Mouse (Mus musculus): ENCODE measurements at regions not wholly inside any gene's neighbourhood (a gene's known extent, or its start where the extent isn't known, plus 50 kb on each side); places are given as distances from the start of the nearest gene placed in this dataset.

DNA sequence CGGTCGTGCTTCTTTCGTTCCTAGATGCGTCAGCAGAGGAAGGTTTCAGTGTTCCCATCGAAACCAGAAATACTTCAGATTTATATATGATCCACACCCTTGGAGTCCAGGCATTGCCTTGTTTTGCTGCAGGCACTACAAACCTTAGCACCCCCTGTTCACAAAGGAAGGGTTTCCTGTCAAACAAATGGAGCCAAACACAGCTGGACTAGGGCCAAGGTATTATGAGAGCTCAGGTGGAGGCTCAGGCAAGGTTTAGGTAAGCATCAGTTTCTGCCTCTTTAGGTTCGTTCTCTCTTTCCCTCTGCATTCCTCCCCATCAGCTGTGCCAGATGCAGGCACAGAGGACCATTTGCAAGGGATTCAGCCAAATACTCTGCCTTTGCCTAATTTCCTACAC is 377.0 kb upstream of the A1bg start:
- no peaks in the 10 kb centered on the region; the same call in 1 of the 2 replicates for H3K4me1 ChIP-seq (ENCODE audit: insufficient read depth, low read length)
- no peak overlapping the region for H3K4me3 ChIP-seq (ENCODE audit: low read length)
- no peaks in the 10 kb centered on the region for H3K9me3 ChIP-seq (ENCODE audit: low read length)
- no peak overlapping the region for H3K9ac ChIP-seq (replicated peaks; ENCODE audit: low read length)
- H3K4me2 ChIP-seq (replicated peaks; ENCODE audit: low read depth, low read length) = no peak overlapping the region
- ATAC-seq (ENCODE audit: low FRiP score, low TSS enrichment) = no peak
- H3K27ac ChIP-seq (ENCODE audit: low read length) = no peak overlapping the region
- WGBS = 64% methylated on average over 6 of the region's 6 CpGs
- no peaks in the 10 kb centered on the region for H3K27me3 ChIP-seq (ENCODE audit: insufficient read depth, low read length)
- H3K36me3 ChIP-seq (ENCODE audit: insufficient read depth, low read length) = no peaks in the 10 kb centered on the region

DNA sequence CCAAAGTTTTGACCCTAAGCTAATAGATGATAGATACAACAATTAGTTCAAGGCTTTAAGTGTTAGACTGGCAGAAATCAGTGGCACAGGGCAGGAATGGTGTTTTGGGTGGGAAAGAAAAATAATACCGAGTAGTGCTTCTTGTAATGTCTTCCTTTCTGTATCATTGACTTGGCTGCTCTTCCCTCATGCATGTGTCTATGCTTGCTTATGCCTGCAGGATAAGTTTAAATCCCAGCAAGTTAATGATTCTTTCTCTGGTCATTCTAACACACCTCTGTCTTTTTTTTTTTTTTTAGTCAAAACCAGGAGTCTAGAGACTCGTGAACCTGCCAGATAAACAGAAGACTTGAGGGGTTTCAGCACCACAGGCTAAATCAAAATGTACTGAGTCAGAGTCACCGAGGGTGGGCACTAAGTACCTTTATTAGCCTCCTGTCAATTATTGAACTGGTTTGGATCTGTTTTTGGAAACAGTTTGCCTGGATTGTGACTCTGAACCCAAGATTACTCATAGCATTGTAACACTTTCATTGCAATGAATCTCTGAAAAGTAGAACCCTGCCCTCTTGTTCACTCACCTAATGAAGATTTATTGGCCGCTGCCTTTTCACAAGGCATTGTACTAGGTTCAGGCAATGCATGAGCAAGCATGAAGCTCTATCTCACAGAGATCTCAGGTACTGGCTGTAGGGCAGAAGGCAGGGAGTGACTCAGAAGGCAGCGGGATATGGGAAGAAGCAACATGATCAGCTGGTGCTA is 374.8 kb upstream of the A1bg start:
- Histone ChIP-seq H3K4me2 (replicated peaks; ENCODE audit: low read depth, low read length) (no peak overlapping the region), H3K9me3 (ENCODE audit: low read length) (no peaks in the 10 kb centered on the region), H3K9ac (replicated peaks; ENCODE audit: low read length) (no peak overlapping the region), H3K4me3 (ENCODE audit: low read length) (no peak overlapping the region), H3K36me3 (ENCODE audit: insufficient read depth, low read length) (no peaks in the 10 kb centered on the region), H3K27ac (ENCODE audit: low read length) (no peak overlapping the region), H3K4me1 (ENCODE audit: insufficient read depth, low read length) (no peaks in the 10 kb centered on the region; the same call in 1 of the 2 replicates), H3K27me3 (ENCODE audit: insufficient read depth, low read length) (no peaks in the 10 kb centered on the region)
- WGBS = 65% methylated on average over 5 of the region's 5 CpGs
- ATAC-seq (ENCODE audit: low FRiP score, low TSS enrichment) = 0 out of 2 replicates have a peak, but pooled peaks have one; percentile 9

DNA sequence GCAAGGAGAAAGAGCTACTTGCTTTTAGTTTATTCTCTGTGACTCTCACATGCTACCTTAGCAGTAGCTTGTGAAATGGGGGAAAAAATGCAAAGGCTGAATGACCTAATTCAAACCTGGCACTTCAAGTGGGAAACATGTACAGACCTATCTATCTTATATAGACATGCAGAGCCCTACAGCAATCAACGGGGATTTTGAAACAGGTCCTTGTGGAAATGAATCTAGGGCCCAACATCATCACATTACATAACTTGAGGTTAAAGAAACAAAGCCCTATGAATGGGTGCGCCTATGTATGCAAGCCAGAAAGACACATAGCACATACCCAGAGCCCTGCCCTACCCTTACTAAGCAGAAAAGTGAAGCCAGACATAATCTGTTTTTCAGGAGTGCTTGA is 371.8 kb upstream of the A1bg start:
- no peak overlapping the region for H3K27ac ChIP-seq (ENCODE audit: low read length)
- no peak overlapping the region for H3K9ac ChIP-seq (replicated peaks; ENCODE audit: low read length)
- ATAC-seq (ENCODE audit: low FRiP score, low TSS enrichment) = no peak
- H3K4me2 ChIP-seq (replicated peaks; ENCODE audit: low read depth, low read length) = no peak overlapping the region
- H3K9me3 ChIP-seq (ENCODE audit: low read length) = no peaks in the 10 kb centered on the region
- WGBS = 92% methylated on average over 2 of the region's 2 CpGs
- no peaks in the 10 kb centered on the region for H3K27me3 ChIP-seq (ENCODE audit: insufficient read depth, low read length)
- no peaks in the 10 kb centered on the region for H3K36me3 ChIP-seq (ENCODE audit: insufficient read depth, low read length)
- H3K4me1 ChIP-seq (ENCODE audit: insufficient read depth, low read length) = no peaks in the 10 kb centered on the region; the same call in 1 of the 2 replicates
- H3K4me3 ChIP-seq (ENCODE audit: low read length) = no peak overlapping the region

GRCm38 (mm10) chr15:61294131-61294530 is 371.3 kb upstream of the A1bg start:
- H3K27ac ChIP-seq (ENCODE audit: low read length) = no peak overlapping the region
- H3K4me3 ChIP-seq (ENCODE audit: low read length) = no peak overlapping the region
- no peaks in the 10 kb centered on the region for H3K27me3 ChIP-seq (ENCODE audit: insufficient read depth, low read length)
- no peaks in the 10 kb centered on the region for H3K36me3 ChIP-seq (ENCODE audit: insufficient read depth, low read length)
- H3K4me1 ChIP-seq (ENCODE audit: insufficient read depth, low read length) = no peaks in the 10 kb centered on the region; the same call in 1 of the 2 replicates
- no peak overlapping the region for H3K4me2 ChIP-seq (replicated peaks; ENCODE audit: low read depth, low read length)
- ATAC-seq (ENCODE audit: low FRiP score, low TSS enrichment) = no peak
- no peaks in the 10 kb centered on the region for H3K9me3 ChIP-seq (ENCODE audit: low read length)
- 84% methylated on average over 4 of the region's 4 CpGs for WGBS
- H3K9ac ChIP-seq (replicated peaks; ENCODE audit: low read length) = no peak overlapping the region

DNA sequence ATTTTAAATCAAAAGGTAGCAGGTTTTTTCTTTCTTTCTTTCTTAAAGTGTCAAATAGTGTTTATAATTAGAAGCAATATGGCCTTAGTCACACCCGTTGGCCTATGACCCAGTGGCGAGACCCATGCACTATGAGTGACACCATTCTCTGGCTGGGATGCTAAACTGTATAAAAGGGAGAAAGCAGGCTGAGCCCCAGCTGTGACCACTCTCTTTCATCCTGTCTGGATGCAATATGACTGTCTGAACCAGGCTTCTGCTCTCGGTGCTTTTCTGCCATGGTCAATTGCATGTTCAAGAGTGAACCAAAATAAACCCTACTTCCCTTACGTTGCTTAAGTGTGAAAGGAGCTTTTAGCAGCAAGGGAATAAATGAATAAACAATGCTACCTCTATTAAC is 346.0 kb upstream of the A1bg start:
- no peaks in the 10 kb centered on the region for H3K36me3 ChIP-seq (ENCODE audit: insufficient read depth, low read length)
- ATAC-seq (ENCODE audit: low FRiP score, low TSS enrichment) = no peak
- H3K27ac ChIP-seq (ENCODE audit: low read length) = no peak overlapping the region
- no peak overlapping the region for H3K4me3 ChIP-seq (ENCODE audit: low read length)
- H3K9ac ChIP-seq (replicated peaks; ENCODE audit: low read length) = no peak overlapping the region
- no peaks in the 10 kb centered on the region for H3K9me3 ChIP-seq (ENCODE audit: low read length)
- no peaks in the 10 kb centered on the region for H3K27me3 ChIP-seq (ENCODE audit: insufficient read depth, low read length)
- 50% methylated on average over 4 of the region's 4 CpGs for WGBS
- no peak overlapping the region for H3K4me2 ChIP-seq (replicated peaks; ENCODE audit: low read depth, low read length)
- no peaks in the 10 kb centered on the region for H3K4me1 ChIP-seq (ENCODE audit: insufficient read depth, low read length)

GRCm38 (mm10) chr15:61259047-61259446 is 336.2 kb upstream of the A1bg start:
- H3K4me2 ChIP-seq (replicated peaks; ENCODE audit: low read depth, low read length) = no peak overlapping the region
- H3K36me3 ChIP-seq (ENCODE audit: insufficient read depth, low read length) = no peaks in the 10 kb centered on the region
- no peak overlapping the region for H3K9ac ChIP-seq (replicated peaks; ENCODE audit: low read length)
- 63% methylated on average over 2 of the region's 2 CpGs for WGBS
- no peak overlapping the region for H3K4me3 ChIP-seq (ENCODE audit: low read length)
- H3K4me1 ChIP-seq (ENCODE audit: insufficient read depth, low read length) = no peaks in the 10 kb centered on the region
- H3K27ac ChIP-seq (ENCODE audit: low read length) = no peak overlapping the region
- ATAC-seq (ENCODE audit: low FRiP score, low TSS enrichment) = no peak
- H3K27me3 ChIP-seq (ENCODE audit: insufficient read depth, low read length) = no peaks in the 10 kb centered on the region
- no peaks in the 10 kb centered on the region for H3K9me3 ChIP-seq (ENCODE audit: low read length)

GRCm38 (mm10) chr15:61244511-61244910 is 321.7 kb upstream of the A1bg start:
- H3K4me1 ChIP-seq (ENCODE audit: insufficient read depth, low read length) = peaks cover 11% of the 10 kb centered on the region; the same call in 1 of the 2 replicates
- no peak for ATAC-seq (ENCODE audit: low FRiP score, low TSS enrichment)
- no peak overlapping the region for H3K9ac ChIP-seq (replicated peaks; ENCODE audit: low read length)
- H3K36me3 ChIP-seq (ENCODE audit: insufficient read depth, low read length) = no peaks in the 10 kb centered on the region
- no peaks in the 10 kb centered on the region for H3K9me3 ChIP-seq (ENCODE audit: low read length)
- no peak overlapping the region for H3K27ac ChIP-seq (ENCODE audit: low read length)
- 60% methylated on average over 2 of the region's 2 CpGs for WGBS
- H3K4me3 ChIP-seq (ENCODE audit: low read length) = no peak overlapping the region
- no peaks in the 10 kb centered on the region for H3K27me3 ChIP-seq (ENCODE audit: insufficient read depth, low read length)
- no peak overlapping the region for H3K4me2 ChIP-seq (replicated peaks; ENCODE audit: low read depth, low read length)

GRCm38 (mm10) chr15:61242161-61242681 is 319.4 kb upstream of the A1bg start:
- Histone ChIP-seq H3K9me3 (ENCODE audit: low read length) (no peaks in the 10 kb centered on the region), H3K4me2 (replicated peaks; ENCODE audit: low read depth, low read length) (no peak overlapping the region), H3K4me1 (ENCODE audit: insufficient read depth, low read length) (peaks cover 11% of the 10 kb centered on the region; the same call in 1 of the 2 replicates), H3K27ac (ENCODE audit: low read length) (no peak overlapping the region), H3K9ac (replicated peaks; ENCODE audit: low read length) (no peak overlapping the region), H3K4me3 (ENCODE audit: low read length) (no peak overlapping the region), H3K36me3 (ENCODE audit: insufficient read depth, low read length) (no peaks in the 10 kb centered on the region), H3K27me3 (ENCODE audit: insufficient read depth, low read length) (no peaks in the 10 kb centered on the region)
- WGBS = 69% methylated on average over 2 of the region's 2 CpGs
- no peak for ATAC-seq (ENCODE audit: low FRiP score, low TSS enrichment)

DNA sequence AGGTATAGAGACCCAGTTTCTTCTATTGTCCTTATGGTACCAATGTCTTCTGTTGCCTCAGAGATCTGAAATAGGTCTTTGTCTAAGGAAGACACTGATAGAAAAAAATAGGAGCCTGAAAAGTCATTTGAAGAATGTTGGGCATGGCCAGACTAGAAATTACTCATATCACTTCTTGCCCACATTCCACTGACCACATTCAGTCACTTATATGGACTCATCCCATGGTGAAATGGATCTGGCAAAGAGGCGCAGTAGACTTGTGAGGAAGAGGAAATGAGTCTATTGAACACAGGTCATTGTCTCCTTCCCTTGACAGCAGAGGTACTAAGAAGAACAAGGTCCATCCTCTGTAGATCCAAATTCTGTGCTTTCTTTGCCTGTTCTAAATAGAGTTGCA is 318.9 kb upstream of the A1bg start:
- no peak for ATAC-seq (ENCODE audit: low FRiP score, low TSS enrichment)
- H3K4me1 ChIP-seq (ENCODE audit: insufficient read depth, low read length) = peaks cover 11% of the 10 kb centered on the region; the same call in 1 of the 2 replicates
- H3K9me3 ChIP-seq (ENCODE audit: low read length) = no peaks in the 10 kb centered on the region
- no peak overlapping the region for H3K4me2 ChIP-seq (replicated peaks; ENCODE audit: low read depth, low read length)
- WGBS = 91% methylated on average over 1 of the region's 1 CpGs
- no peak overlapping the region for H3K9ac ChIP-seq (replicated peaks; ENCODE audit: low read length)
- H3K36me3 ChIP-seq (ENCODE audit: insufficient read depth, low read length) = no peaks in the 10 kb centered on the region
- H3K27me3 ChIP-seq (ENCODE audit: insufficient read depth, low read length) = no peaks in the 10 kb centered on the region
- H3K27ac ChIP-seq (ENCODE audit: low read length) = no peak overlapping the region
- H3K4me3 ChIP-seq (ENCODE audit: low read length) = no peak overlapping the region

DNA sequence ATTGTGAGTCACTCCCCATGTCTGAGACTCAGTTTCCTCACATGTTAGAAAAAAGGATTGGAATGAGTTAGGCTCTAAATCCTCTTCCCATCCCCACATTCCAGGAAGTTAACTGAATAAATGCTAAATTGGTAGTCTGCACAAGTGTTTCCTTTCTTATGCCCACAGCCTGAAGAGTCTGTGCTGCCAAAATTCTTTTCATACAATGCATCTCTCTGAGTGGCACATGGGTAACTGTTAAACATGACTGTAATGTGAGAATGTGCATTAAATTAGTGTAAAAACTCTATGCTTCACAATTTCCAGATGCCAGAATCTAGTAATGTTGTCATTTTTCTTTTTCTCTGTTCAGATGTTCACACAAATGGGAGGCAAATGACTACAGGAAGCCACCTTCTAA is 317.5 kb upstream of the A1bg start:
- Histone ChIP-seq H3K9ac (replicated peaks; ENCODE audit: low read length) (no peak overlapping the region), H3K27me3 (ENCODE audit: insufficient read depth, low read length) (no peaks in the 10 kb centered on the region), H3K4me1 (ENCODE audit: insufficient read depth, low read length) (peaks cover 11% of the 10 kb centered on the region; the same call in 1 of the 2 replicates)

More for the DNA sequence above, 317.5 kb upstream of the A1bg start:
- Histone ChIP-seq H3K27ac (ENCODE audit: low read length) (no peak overlapping the region), H3K36me3 (ENCODE audit: insufficient read depth, low read length) (no peaks in the 10 kb centered on the region), H3K4me3 (ENCODE audit: low read length) (no peak overlapping the region), H3K4me2 (replicated peaks; ENCODE audit: low read depth, low read length) (no peak overlapping the region), H3K9me3 (ENCODE audit: low read length) (no peaks in the 10 kb centered on the region)
- ATAC-seq (ENCODE audit: low FRiP score, low TSS enrichment) = no peak

Measured in kidney, embryonic 16.5 days (tissue).